Mouse (Mus musculus) kidney, adult 2 months (tissue): ENCODE measurements around the gene E2f3.

Source experiments
- CTCF ChIP-seq: fragments of 200-500 bp; conservative IDR thresholded peaks from 2 replicates; pipeline ENCODE4 v1.5.1; 2011; ENCODE audit warnings: low read depth, mild to moderate bottlenecking, control low read depth, low read length, moderate library complexity, mixed read lengths; ENCODE audit not compliant: insufficient read depth, insufficient read length
- POLR2A ChIP-seq: fragments of 200-500 bp; IDR thresholded peaks from one replicate; pipeline ENCODE4 v1.6.1; 2011; ENCODE audit warnings: low read depth, low read length, control low read depth

- TF ChIP-seq CTCF (no peak), POLR2A (no peak)
These were observed 15.5 kb downstream of the E2f3 start for GRCm38 (mm10) chr13:29970333-29970732.
